Mouse (Mus musculus): ENCODE data around the gene Prss53. TPM values are rescaled to one million over a fixed set of nuclear protein-coding genes. Genes with fewer than 3 reads are reported as not detected.
"Not testable (repeated sequence)": the region's sequence is repeated elsewhere in the genome, so short reads cannot be mapped to it uniquely, and the experiment has no call there.

The Prss53 gene
- polyA plus RNA-seq, 1 experiment = not detected

- TF ChIP-seq POLR2A (IDR thresholded peaks at IDR 0.05; ENCODE audit: insufficient read depth, low read depth, low read length) (no peak), CTCF (IDR thresholded peaks at IDR 0.05; ENCODE audit: insufficient read depth, low read depth, low read length) (no peak)
- whole genome bisulfite sequencing = under 1% methylated on average over 40 of the region's 40 CpGs
- Histone ChIP-seq H3K4me3 (ENCODE audit: insufficient read depth, low read depth, low read length) (peak overlapping the region; percentile 78), H3K27ac (ENCODE audit: insufficient read depth, low read depth, low read length) (peak overlapping the region; percentile 81), H3K4me1 (ENCODE audit: control insufficient read depth, insufficient read depth, low read length) (peaks cover 4% of the 10 kb centered on the region)
These were observed 48.6 kb downstream of the Prss53 start for GRCm38 (mm10) chr7:127842001-127842718.

DNA sequence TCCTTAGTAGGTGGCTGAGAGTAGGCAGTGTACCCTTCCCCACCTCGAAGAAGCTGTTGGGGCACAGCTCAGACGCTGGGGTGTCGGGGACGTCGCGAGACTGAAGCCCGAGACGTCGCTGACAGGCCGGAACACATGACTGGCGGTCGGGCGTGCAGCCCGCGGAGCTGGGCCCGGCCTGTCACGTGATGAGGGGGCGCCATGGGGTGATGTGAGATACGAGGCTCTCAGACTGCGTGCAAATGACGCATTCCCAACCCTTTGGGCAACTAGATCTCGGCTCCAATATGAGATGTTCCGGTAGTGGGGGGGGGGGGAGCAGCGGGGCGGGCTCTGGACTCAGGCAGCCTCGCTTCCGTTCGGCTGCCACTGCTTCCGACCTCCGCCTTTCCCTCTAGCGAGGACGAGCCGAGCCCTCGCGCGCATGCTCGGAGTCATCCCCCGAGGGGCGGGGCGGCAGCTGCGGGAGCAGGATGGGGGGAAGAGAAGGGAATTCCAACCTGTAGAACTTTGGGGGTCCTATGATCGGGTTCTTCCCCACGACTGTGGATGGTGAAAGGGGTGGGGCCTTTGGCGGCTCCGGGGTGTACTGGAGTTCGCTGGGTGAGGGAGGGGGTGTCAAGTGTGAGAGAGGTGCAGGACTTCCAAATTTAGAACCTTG is 49.3 kb downstream of the Prss53 start:
- Histone ChIP-seq H3K4me3 (ENCODE audit: insufficient read depth, low read depth, low read length) (peak overlapping the region; percentile 78), H3K27ac (ENCODE audit: insufficient read depth, low read depth, low read length) (peak overlapping the region; percentile 97), H3K4me1 (ENCODE audit: control insufficient read depth, insufficient read depth, low read length) (peaks cover 4% of the 10 kb centered on the region)
- WGBS = under 1% methylated on average over 46 of the region's 46 CpGs
- TF ChIP-seq POLR2A (IDR thresholded peaks at IDR 0.05; ENCODE audit: insufficient read depth, low read depth, low read length) (peak; percentile 72), CTCF (IDR thresholded peaks at IDR 0.05; ENCODE audit: insufficient read depth, low read depth, low read length) (no peak)

- TF ChIP-seq CTCF (IDR thresholded peaks at IDR 0.05; ENCODE audit: insufficient read depth, low read depth, low read length) = no peak
- TF ChIP-seq POLR2A (IDR thresholded peaks at IDR 0.05; ENCODE audit: insufficient read depth, low read depth, low read length) = no peak
- H3K4me1 ChIP-seq (ENCODE audit: control insufficient read depth, insufficient read depth, low read length) = peaks cover 4% of the 10 kb centered on the region
- peak overlapping the region; percentile 78 for H3K4me3 ChIP-seq (ENCODE audit: insufficient read depth, low read depth, low read length)
- under 1% methylated on average over 15 of the region's 15 CpGs for WGBS
- H3K27ac ChIP-seq (ENCODE audit: insufficient read depth, low read depth, low read length) = peak overlapping the region; percentile 97
These were observed 49.9 kb downstream of the Prss53 start for GRCm38 (mm10) chr7:127840886-127841285.

DNA sequence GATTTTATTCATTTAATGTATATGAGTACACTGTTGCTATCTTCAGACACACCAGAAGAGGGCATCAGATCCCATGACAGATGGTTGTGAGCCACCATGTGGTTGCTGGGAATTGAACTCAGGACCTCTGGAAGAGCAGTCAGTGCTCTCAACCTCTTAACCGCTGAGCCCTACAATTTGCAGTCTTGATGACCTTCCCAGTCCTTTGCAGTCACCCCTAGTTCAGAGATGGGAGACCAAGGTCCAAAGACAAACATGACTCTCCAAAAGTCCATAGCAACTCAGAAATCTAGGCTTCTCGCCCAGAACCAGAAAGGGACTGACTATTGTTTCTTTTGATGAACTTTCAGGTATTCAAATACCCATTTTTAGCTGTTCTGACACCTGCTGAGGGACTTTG is 50.7 kb downstream of the Prss53 start:
- H3K27ac ChIP-seq (ENCODE audit: insufficient read depth, low read depth, low read length); H3K4me1 ChIP-seq (ENCODE audit: control insufficient read depth, insufficient read depth, low read length); H3K4me3 ChIP-seq (ENCODE audit: insufficient read depth, low read depth, low read length): not testable (repeated sequence)
- 75% methylated on average over 2 of the region's 2 CpGs for WGBS

DNA sequence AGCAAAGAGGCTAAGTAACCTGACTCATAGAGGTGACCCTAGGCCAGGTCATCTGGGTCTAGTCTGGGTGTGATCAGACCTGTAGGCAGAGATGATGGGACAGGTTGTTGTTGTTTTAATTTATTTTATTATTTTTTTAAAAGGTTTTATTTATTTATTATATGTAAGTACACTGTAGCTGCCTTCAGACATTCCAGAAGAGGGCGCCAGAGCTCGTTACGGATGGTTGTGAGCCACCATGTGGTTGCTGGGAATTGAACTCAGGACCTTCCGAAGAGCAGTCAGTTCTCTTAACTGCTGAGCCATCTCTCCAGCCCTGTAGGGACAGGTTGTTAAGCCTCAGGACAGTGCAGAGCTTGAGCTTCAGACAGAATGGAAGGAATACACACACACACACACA is 52.9 kb downstream of the Prss53 start:
- H3K4me3 ChIP-seq (ENCODE audit: insufficient read depth, low read depth, low read length); H3K27ac ChIP-seq (ENCODE audit: insufficient read depth, low read depth, low read length); H3K4me1 ChIP-seq (ENCODE audit: control insufficient read depth, insufficient read depth, low read length): not testable (repeated sequence)
- WGBS = 75% methylated on average over 4 of the region's 4 CpGs

DNA sequence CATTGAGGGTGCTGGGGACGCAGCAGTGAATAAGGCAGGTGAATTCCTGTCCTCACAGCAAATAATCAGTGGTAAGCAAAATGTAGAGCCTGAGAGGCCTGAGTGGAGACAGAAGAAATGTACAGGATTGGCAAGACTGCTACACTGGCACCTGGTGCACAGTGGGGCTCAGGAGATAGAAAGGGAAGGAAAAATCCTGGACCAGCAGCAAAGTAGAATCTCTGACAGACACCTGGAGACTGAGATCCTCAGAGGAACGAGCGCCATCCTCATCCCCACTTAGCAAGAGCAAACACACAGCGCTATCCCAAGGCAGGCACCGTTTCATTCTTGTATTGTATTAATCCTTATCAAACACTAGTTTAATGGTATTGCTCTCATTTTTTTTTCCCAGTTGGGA is 53.3 kb downstream of the Prss53 start:
- no peak overlapping the region for H3K4me3 ChIP-seq (ENCODE audit: insufficient read depth, low read depth, low read length)
- TF ChIP-seq POLR2A (IDR thresholded peaks at IDR 0.05; ENCODE audit: insufficient read depth, low read depth, low read length) (no peak), CTCF (IDR thresholded peaks at IDR 0.05; ENCODE audit: insufficient read depth, low read depth, low read length) (no peak)
- 94% methylated on average over 5 of the region's 5 CpGs for WGBS
- no peak overlapping the region for H3K27ac ChIP-seq (ENCODE audit: insufficient read depth, low read depth, low read length)
- H3K4me1 ChIP-seq (ENCODE audit: control insufficient read depth, insufficient read depth, low read length) = peaks cover 2% of the 10 kb centered on the region

Other genes starting within 250 kb of the Prss53 start
- gene Bcl7c, start 182.0 kb downstream of the Prss53 start, polyA plus RNA-seq (2012; ENCODE audit: insufficient read depth, insufficient read length, low replicate concordance, missing spikeins) = not detected in 2 replicates
- not detected in 2 replicates for gene Ctf1, start 178.2 kb downstream of the Prss53 start, polyA plus RNA-seq (2012; ENCODE audit: insufficient read depth, insufficient read length, low replicate concordance, missing spikeins)
- not detected in 2 replicates for gene Ctf2, start 158.8 kb downstream of the Prss53 start, polyA plus RNA-seq (2012; ENCODE audit: insufficient read depth, insufficient read length, low replicate concordance, missing spikeins)
- not detected in 2 replicates for gene Fbxl19, start 146.4 kb downstream of the Prss53 start, polyA plus RNA-seq (2012; ENCODE audit: insufficient read depth, insufficient read length, low replicate concordance, missing spikeins)
- not detected in 2 replicates for gene Orai3, start 121.2 kb downstream of the Prss53 start, polyA plus RNA-seq (2012; ENCODE audit: insufficient read depth, insufficient read length, low replicate concordance, missing spikeins)
- 526 TPM in 1 of 2 replicates, not detected in the other for gene Setd1a, start 114.3 kb downstream of the Prss53 start, polyA plus RNA-seq (2012; ENCODE audit: insufficient read depth, insufficient read length, low replicate concordance, missing spikeins)
- not detected in 2 replicates for gene Gm49388, start 105.4 kb downstream of the Prss53 start, polyA plus RNA-seq (2012; ENCODE audit: insufficient read depth, insufficient read length, low replicate concordance, missing spikeins)
- not detected in 2 replicates for gene Hsd3b7, start 90.4 kb downstream of the Prss53 start, polyA plus RNA-seq (2012; ENCODE audit: insufficient read depth, insufficient read length, low replicate concordance, missing spikeins)
- not detected in 2 replicates for gene Stx4a, start 66.7 kb downstream of the Prss53 start, polyA plus RNA-seq (2012; ENCODE audit: insufficient read depth, insufficient read length, low replicate concordance, missing spikeins)
- gene Stx1b, start 66.4 kb downstream of the Prss53 start, polyA plus RNA-seq (2012; ENCODE audit: insufficient read depth, insufficient read length, low replicate concordance, missing spikeins) = 303 TPM in 1 of 2 replicates, not detected in the other
- not detected in 2 replicates for gene Zfp646, start 14.7 kb downstream of the Prss53 start, polyA plus RNA-seq (2012; ENCODE audit: insufficient read depth, insufficient read length, low replicate concordance, missing spikeins)
- gene Zfp668, start 14.1 kb downstream of the Prss53 start, polyA plus RNA-seq (2012; ENCODE audit: insufficient read depth, insufficient read length, low replicate concordance, missing spikeins) = not detected in 2 replicates
- not detected in 2 replicates for gene Gm21974, start 4.5 kb upstream of the Prss53 start, polyA plus RNA-seq (2012; ENCODE audit: insufficient read depth, insufficient read length, low replicate concordance, missing spikeins)
- gene Vkorc1, start 4.6 kb upstream of the Prss53 start, polyA plus RNA-seq (2012; ENCODE audit: insufficient read depth, insufficient read length, low replicate concordance, missing spikeins) = not detected in 2 replicates
- not detected in 2 replicates for gene Bckdk, start 13.1 kb upstream of the Prss53 start, polyA plus RNA-seq (2012; ENCODE audit: insufficient read depth, insufficient read length, low replicate concordance, missing spikeins)
- gene Kat8, start 21.5 kb upstream of the Prss53 start, polyA plus RNA-seq (2012; ENCODE audit: insufficient read depth, insufficient read length, low replicate concordance, missing spikeins) = not detected in 2 replicates
- not detected in 2 replicates for gene Prss8, start 39.1 kb upstream of the Prss53 start, polyA plus RNA-seq (2012; ENCODE audit: insufficient read depth, insufficient read length, low replicate concordance, missing spikeins)
- gene Prss36, start 55.8 kb upstream of the Prss53 start, polyA plus RNA-seq (2012; ENCODE audit: insufficient read depth, insufficient read length, low replicate concordance, missing spikeins) = not detected in 2 replicates
- gene Fus, start 76.5 kb upstream of the Prss53 start, polyA plus RNA-seq (2012; ENCODE audit: insufficient read depth, insufficient read length, low replicate concordance, missing spikeins) = 1,012 and 1,678 TPM in 2 replicates
- 340 TPM in 1 of 2 replicates, not detected in the other for gene Pycard, start 102.9 kb upstream of the Prss53 start, polyA plus RNA-seq (2012; ENCODE audit: insufficient read depth, insufficient read length, low replicate concordance, missing spikeins)
- gene Trim72, start 113.0 kb upstream of the Prss53 start, polyA plus RNA-seq (2012; ENCODE audit: insufficient read depth, insufficient read length, low replicate concordance, missing spikeins) = not detected in 2 replicates
- gene Itgam, start 171.7 kb upstream of the Prss53 start, polyA plus RNA-seq (2012; ENCODE audit: insufficient read depth, insufficient read length, low replicate concordance, missing spikeins) = not detected in 2 replicates
- gene Gm49368, start 171.7 kb upstream of the Prss53 start, polyA plus RNA-seq (2012; ENCODE audit: insufficient read depth, insufficient read length, low replicate concordance, missing spikeins) = not detected in 2 replicates
- gene Itgax, start 238.6 kb upstream of the Prss53 start, polyA plus RNA-seq (2012; ENCODE audit: insufficient read depth, insufficient read length, low replicate concordance, missing spikeins) = not detected in 2 replicates

Measured in olfactory bulb, adult 2 months (tissue).